Mouse (Mus musculus): ENCODE results near the gene Ift80. TPM values are rescaled to one million over a fixed set of nuclear protein-coding genes. Genes with fewer than 3 reads are reported as not detected.

The Ift80 gene
- polyA plus RNA-seq (2016; fragmentation: Nextera tagmentation; extraction: Ambion mirVana): 9.0 and 10.0 TPM in 2 replicates

DNA sequence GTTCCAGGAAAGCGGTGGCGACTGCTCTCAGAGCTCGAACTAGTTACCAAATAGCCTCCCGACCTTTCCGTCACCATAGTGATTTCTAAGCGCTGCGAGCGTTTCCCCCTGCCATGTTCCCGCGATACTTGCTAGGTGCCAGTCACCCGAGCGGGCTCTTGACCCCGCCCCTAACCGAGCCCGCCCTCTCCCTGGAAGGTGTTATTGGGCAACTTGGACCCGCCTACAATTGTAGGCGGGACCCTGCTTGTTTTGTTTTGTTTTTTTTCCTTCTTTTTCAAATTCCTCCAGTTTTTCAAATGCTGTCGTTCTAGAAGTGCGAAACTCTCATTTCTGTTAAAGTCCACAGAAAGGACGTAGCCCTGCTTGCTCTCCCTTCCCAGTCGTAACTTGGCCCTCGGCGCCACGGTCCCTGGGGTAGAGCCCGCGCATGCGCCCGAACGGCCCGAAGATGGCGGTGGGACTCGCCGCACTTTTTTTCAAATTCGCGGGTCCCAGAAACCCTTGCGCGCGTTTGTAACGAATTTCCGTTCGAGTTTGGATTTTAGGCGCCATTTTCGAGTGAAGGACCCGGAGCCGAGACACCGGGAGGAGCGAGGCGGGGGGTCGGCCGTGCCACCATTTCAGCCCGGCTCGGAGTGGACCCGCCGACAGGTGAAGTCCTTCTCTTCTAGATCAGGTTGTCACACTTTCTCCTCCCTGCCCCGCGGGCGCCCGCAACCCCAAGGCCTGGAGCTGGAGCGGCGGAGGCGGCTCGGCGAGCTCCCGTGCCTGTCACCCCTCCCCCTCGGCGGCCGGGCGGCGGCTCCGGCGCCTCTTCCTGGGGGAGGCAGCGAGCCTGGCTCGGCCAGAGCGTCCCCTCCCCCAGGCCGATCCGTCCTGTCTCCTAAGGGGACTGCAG lies at the start of gene Ift80, which contains the start of gene Smc4:
Gene Ift80, minus strand, starts transcription at position 134 of the 901 bp plus-strand sequence.
Gene Smc4, plus strand, starts transcription at position 302 of the 901 bp plus-strand sequence.
- H3K4me2 ChIP-seq: peak within 1 kb of the TSS; percentile 72
- peak; percentile 93 for ATAC-seq (ENCODE audit: insufficient number of reproducible peaks, low FRiP score)
- H3K36me3 ChIP-seq: no peaks in the 10 kb centered on the region
- peak within 1 kb of the TSS; percentile 78 for H3K4me3 ChIP-seq
- H3K27me3 ChIP-seq (replicated peaks): no peaks in the 10 kb centered on the region
- peak within 1 kb of the TSS; percentile 93 for H3K9ac ChIP-seq
- H3K27ac ChIP-seq (ENCODE audit: poor library complexity, severe bottlenecking): peak within 1 kb of the TSS; percentile 95
- H3K4me1 ChIP-seq (replicated peaks): peaks cover 6% of the 10 kb centered on the region; the same call in 1 of the 2 replicates
- H3K9me3 ChIP-seq (replicated peaks): no peaks in the 10 kb centered on the region
- under 1% methylated on average over 68 of the region's 76 CpGs for WGBS

DNA sequence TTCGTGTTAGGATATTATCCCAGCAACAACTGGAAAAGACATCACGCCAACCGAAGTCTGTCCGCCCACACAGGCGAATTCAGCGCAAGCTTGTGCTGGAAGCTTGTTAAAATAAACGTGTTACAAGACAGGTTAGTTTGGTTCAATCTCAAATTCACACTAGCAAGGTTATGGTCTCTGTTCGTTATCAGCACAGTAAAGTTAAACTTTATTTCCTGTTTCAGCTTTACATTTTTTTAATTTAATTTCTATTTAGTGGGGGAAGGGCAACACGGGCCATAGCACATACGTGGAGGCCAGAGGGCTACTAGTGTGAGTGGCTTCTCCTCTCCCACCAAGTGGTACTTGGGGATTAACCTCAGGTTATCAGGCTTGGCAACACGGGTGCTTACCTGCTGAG lies 47.5 kb upstream of the Ift80 start:
- Histone ChIP-seq H3K4me1 (replicated peaks) (peaks cover under 1% of the 10 kb centered on the region; the same call in 1 of the 2 replicates), H3K9me3 (replicated peaks) (no peaks in the 10 kb centered on the region), H3K4me2 (no peak overlapping the region), H3K4me3 (no peak overlapping the region), H3K27ac (ENCODE audit: poor library complexity, severe bottlenecking) (no peak overlapping the region), H3K36me3 (no peaks in the 10 kb centered on the region), H3K9ac (no peak overlapping the region), H3K27me3 (replicated peaks) (no peaks in the 10 kb centered on the region)
- WGBS: 87% methylated on average over 11 of the region's 11 CpGs
- ATAC-seq (ENCODE audit: insufficient number of reproducible peaks, low FRiP score): no peak

DNA sequence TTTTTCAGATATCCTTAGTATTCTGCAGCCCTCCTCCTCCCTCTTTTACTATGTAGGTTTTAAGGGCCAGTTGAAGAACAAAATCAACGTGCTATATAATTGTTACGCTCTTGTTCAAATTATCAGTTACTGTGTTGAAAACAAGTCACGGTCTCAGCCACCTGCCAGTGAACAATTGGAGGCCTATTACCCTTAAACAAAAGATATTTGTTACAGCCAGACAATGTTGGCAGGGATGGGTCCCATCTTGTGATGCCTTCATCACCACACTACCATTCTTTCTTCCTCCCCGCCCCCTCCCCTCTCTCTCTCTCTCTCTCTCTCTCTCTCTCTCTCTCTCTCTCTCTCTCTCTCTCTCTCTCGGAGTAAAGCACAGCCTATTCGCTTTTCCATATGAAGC lies 44.6 kb upstream of the Ift80 start:
- WGBS: 90% methylated on average over 6 of the region's 6 CpGs
- H3K27ac ChIP-seq (ENCODE audit: poor library complexity, severe bottlenecking): no peak overlapping the region
- peaks cover 12% of the 10 kb centered on the region for H3K4me1 ChIP-seq (replicated peaks)
- H3K9ac ChIP-seq: no peak overlapping the region
- no peaks in the 10 kb centered on the region for H3K9me3 ChIP-seq (replicated peaks)
- H3K36me3 ChIP-seq: no peaks in the 10 kb centered on the region
- no peaks in the 10 kb centered on the region for H3K27me3 ChIP-seq (replicated peaks)
- ATAC-seq (ENCODE audit: insufficient number of reproducible peaks, low FRiP score): no peak
- H3K4me3 ChIP-seq: no peak overlapping the region
- H3K4me2 ChIP-seq: no peak overlapping the region

DNA sequence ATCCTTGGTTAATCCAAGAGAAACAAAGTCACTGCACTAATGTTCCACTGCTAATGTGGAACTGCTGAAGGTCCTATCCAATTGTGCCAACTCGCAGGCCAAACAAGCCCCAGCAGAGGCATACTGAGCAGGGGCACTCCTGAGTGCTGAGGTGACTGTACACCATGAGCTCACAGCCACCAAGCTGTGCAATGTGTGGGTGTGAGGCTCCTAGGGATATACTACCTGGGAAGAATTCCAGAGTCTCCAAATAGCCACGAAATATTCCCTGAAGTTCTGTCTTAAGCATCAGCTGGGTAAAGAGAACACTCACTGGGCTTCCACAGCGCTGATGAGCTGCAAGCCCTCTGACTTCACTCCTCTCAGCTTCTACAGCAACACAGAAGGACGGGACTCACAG lies 43.3 kb upstream of the Ift80 start:
- no peak for ATAC-seq (ENCODE audit: insufficient number of reproducible peaks, low FRiP score)
- 77% methylated on average over 4 of the region's 4 CpGs for WGBS
- no peak overlapping the region for H3K27ac ChIP-seq (ENCODE audit: poor library complexity, severe bottlenecking)
- H3K36me3 ChIP-seq: no peaks in the 10 kb centered on the region
- H3K4me3 ChIP-seq: no peak overlapping the region
- no peak overlapping the region for H3K4me2 ChIP-seq
- no peak overlapping the region for H3K9ac ChIP-seq
- H3K4me1 ChIP-seq (replicated peaks): peaks cover 15% of the 10 kb centered on the region
- H3K27me3 ChIP-seq (replicated peaks): no peaks in the 10 kb centered on the region
- H3K9me3 ChIP-seq (replicated peaks): no peaks in the 10 kb centered on the region

DNA sequence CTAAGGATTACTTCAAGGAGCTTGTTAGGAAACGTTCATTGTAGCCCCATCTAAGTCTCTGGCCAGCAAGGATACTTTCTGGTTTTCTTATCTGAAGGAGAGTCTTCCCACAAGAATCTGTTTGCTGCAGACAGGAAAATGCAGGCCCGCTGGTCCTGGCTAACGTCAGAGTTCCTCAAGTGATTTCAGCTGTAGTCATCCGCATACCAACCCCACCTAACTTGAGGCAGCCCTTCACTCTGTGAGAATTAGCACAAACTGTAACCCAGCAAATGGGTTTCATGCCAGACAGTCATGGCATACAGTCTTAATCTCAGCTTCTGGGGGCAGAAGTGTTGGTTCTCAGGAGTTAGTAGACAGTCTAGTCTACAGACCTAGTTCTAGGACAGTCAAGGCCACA lies 42.1 kb upstream of the Ift80 start:
- H3K27me3 ChIP-seq (replicated peaks): no peaks in the 10 kb centered on the region
- no peak overlapping the region for H3K4me3 ChIP-seq
- no peak for ATAC-seq (ENCODE audit: insufficient number of reproducible peaks, low FRiP score)
- no peak overlapping the region for H3K27ac ChIP-seq (ENCODE audit: poor library complexity, severe bottlenecking)
- H3K36me3 ChIP-seq: 0 out of 2 replicates have a peak, but pooled peaks cover 3% of the 10 kb centered on the region
- WGBS: 17% methylated on average over 4 of the region's 4 CpGs
- H3K9me3 ChIP-seq (replicated peaks): no peaks in the 10 kb centered on the region
- H3K4me1 ChIP-seq (replicated peaks): peaks cover 18% of the 10 kb centered on the region
- no peak overlapping the region for H3K9ac ChIP-seq
- H3K4me2 ChIP-seq: no peak overlapping the region

DNA sequence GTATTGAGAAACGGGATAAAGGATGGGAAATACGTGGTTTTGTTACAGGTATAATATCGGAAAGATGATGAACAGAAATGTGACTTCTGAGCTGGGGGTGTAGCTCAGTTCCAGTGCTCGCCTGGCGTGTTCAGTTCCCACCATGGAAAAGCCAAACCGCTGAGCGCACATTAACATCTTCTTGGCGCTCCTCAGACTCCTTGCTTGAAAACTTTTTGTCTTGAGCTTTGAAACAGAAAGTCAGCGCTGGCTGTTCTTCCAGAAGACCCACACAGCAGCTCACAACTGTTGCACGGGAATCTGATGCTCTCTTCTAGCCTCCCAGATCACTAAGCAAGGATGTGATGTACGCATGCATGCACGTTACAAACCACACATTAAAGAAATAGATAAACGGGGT lies 41.4 kb upstream of the Ift80 start:
- H3K27me3 ChIP-seq (replicated peaks): no peaks in the 10 kb centered on the region
- peak overlapping the region; percentile 82 for H3K4me3 ChIP-seq
- WGBS: 27% methylated on average over 13 of the region's 13 CpGs
- ATAC-seq (ENCODE audit: insufficient number of reproducible peaks, low FRiP score): no peak
- H3K9ac ChIP-seq: peak overlapping the region; percentile 94
- H3K36me3 ChIP-seq: 0 out of 2 replicates have a peak, but pooled peaks cover 5% of the 10 kb centered on the region
- H3K4me1 ChIP-seq (replicated peaks): peaks cover 21% of the 10 kb centered on the region
- no peak overlapping the region; the same call in 1 of the 2 replicates for H3K27ac ChIP-seq (ENCODE audit: poor library complexity, severe bottlenecking)
- no peaks in the 10 kb centered on the region for H3K9me3 ChIP-seq (replicated peaks)
- H3K4me2 ChIP-seq: peak overlapping the region; percentile 83

DNA sequence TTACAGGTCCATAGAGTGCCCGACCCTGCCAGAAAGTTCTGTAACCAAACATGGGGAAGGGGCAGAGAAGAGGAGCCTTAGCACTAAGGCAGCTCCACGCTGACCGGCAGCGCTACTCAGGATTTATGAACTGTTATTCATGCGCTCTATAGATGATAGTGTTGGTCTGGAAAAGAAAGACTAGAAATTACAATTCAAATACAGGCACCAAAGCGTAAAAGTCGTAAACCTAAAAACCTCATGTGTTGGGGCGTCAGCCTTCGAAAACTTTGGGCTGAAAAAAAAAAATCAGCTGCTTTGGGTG lies 41.0 kb upstream of the Ift80 start:
- WGBS: 8% methylated on average over 9 of the region's 9 CpGs
- peak; percentile 19; the same call in 1 of the 2 replicates for ATAC-seq (ENCODE audit: insufficient number of reproducible peaks, low FRiP score)
- Histone ChIP-seq H3K9ac (peak overlapping the region; percentile 94), H3K4me3 (peak overlapping the region; percentile 82), H3K27ac (ENCODE audit: poor library complexity, severe bottlenecking) (peak overlapping the region; percentile 96), H3K4me1 (replicated peaks) (peaks cover 23% of the 10 kb centered on the region), H3K27me3 (replicated peaks) (no peaks in the 10 kb centered on the region), H3K9me3 (replicated peaks) (no peaks in the 10 kb centered on the region), H3K4me2 (peak overlapping the region; percentile 83), H3K36me3 (peaks cover 8% of the 10 kb centered on the region)

DNA sequence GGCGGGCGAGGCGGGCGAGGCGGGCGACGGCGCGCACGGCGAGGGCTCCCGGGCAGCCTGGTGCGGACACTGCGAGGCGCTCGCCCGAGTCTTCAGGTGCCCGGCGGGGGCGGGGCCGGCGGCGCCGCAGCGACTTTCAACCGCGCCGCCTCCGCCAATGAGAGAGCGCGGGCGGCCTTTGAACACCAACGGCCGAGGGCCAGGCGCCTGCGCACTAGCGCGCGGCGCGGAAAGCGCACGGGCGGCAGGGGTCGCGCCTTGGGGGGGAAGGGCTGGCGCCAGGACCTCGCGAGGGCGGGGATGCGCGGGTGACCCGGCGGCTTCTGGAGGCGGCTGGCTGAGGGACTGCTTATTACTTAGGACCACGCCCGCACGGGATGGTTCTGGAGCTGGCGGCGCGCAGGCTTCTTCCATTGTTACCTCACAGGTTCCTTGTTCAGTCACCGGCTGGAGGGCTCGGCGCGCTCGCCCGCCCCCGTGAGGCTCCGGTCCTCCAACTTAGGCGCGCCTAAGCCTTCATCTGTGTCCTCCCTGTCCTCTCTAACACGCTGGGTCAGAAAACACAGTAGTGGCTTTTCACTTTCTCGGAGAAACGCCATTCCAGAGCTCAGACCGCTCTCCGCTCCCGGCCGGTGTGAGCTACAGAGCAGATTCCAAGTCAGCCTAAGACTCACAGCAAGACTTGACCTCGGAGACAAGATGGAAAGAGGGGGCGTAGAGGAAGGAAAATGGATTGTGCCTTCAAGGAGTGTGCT lies 40.5 kb upstream of the Ift80 start, which contains the start of gene Trim59:
Gene Trim59, minus strand, starts transcription at position 111 of the 755 bp plus-strand sequence.
- under 1% methylated on average over 79 of the region's 80 CpGs for WGBS
- Histone ChIP-seq H3K27me3 (replicated peaks) (no peaks in the 10 kb centered on the region), H3K4me1 (replicated peaks) (peaks cover 23% of the 10 kb centered on the region), H3K4me3 (peak within 1 kb of the TSS; percentile 82), H3K9ac (peak within 1 kb of the TSS; percentile 94), H3K4me2 (peak within 1 kb of the TSS; percentile 83), H3K9me3 (replicated peaks) (no peaks in the 10 kb centered on the region), H3K27ac (ENCODE audit: poor library complexity, severe bottlenecking) (peak within 1 kb of the TSS; percentile 96), H3K36me3 (peaks cover 12% of the 10 kb centered on the region)
- peak; percentile 95 for ATAC-seq (ENCODE audit: insufficient number of reproducible peaks, low FRiP score)

DNA sequence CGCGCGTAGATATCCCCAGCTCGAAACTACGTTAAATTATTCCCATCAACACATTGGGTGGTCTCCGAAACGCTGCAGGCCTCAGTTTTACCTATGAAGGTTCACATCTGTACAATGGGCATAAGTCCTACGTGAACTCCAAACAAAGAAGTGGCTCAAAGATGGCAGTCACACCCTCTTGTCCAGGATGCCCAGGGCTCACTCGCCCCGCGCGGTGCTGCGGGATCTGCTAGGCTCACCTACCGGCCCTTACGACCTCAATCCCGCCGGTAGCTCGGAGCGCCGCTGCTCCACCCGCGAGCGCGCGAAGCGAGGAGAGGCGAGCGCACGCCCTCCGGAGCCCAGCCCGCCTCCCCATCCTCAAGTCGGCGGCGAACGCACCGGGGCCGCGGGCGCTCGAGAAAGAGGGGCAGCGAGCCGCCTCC lies 39.8 kb upstream of the Ift80 start:
- Histone ChIP-seq H3K27me3 (replicated peaks) (no peaks in the 10 kb centered on the region), H3K4me3 (peak overlapping the region; percentile 82), H3K4me1 (replicated peaks) (peaks cover 23% of the 10 kb centered on the region), H3K9ac (peak overlapping the region; percentile 94), H3K4me2 (peak overlapping the region; percentile 83), H3K36me3 (peaks cover 12% of the 10 kb centered on the region), H3K27ac (ENCODE audit: poor library complexity, severe bottlenecking) (peak overlapping the region; percentile 96), H3K9me3 (replicated peaks) (no peaks in the 10 kb centered on the region)
- under 1% methylated on average over 42 of the region's 42 CpGs for WGBS
- ATAC-seq (ENCODE audit: insufficient number of reproducible peaks, low FRiP score): peak; percentile 65

DNA sequence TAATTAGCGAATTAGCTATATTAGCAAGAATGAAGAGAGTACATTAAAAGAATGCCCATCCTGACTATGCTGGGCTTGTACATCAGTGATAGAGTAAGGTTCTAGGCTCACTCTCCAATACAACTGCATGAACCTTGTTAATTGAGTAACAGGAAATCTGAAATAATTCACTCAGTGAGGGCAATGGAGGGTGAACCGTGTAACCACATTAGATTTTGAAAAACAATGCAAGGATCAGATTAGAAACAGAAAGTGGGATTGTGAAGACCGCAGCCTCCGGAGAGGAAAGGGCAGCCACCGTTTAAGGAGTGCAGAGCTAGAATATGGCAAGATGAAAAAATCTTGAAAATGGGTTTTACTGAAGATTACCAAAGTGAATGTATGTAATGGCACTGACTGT lies 36.9 kb upstream of the Ift80 start:
- Histone ChIP-seq H3K36me3 (peaks cover 20% of the 10 kb centered on the region), H3K9me3 (replicated peaks) (no peaks in the 10 kb centered on the region), H3K4me1 (replicated peaks) (peaks cover 16% of the 10 kb centered on the region), H3K4me3 (peak overlapping the region; percentile 32), H3K27me3 (replicated peaks) (no peaks in the 10 kb centered on the region), H3K4me2 (peak overlapping the region; percentile 55), H3K9ac (peak overlapping the region; percentile 36; the same call in 1 of the 2 replicates), H3K27ac (ENCODE audit: poor library complexity, severe bottlenecking) (no peak overlapping the region)
- ATAC-seq (ENCODE audit: insufficient number of reproducible peaks, low FRiP score): no peak
- 73% methylated on average over 5 of the region's 5 CpGs for WGBS

DNA sequence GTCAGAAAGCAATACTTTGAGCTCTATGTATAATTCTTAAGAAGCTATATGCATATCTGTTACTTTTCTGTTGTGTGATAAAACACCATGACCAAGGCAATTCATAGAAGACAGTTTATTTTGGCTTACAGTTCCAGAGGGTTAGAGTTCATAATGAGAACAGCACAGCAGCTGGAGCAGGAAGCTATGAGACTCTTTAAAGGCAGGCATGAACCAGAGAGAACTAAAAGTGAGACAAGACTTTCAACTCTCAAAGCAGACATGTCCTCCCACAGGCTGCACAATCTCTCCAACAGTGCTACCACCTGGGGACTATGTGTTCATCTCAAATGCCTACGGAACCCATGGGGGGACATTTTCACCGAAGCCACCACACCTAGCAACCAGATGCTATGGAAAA lies 35.7 kb upstream of the Ift80 start:
- H3K4me2 ChIP-seq: peak overlapping the region; percentile 51; the same call in 1 of the 2 replicates
- no peak overlapping the region for H3K4me3 ChIP-seq
- ATAC-seq (ENCODE audit: insufficient number of reproducible peaks, low FRiP score): no peak
- no peaks in the 10 kb centered on the region for H3K9me3 ChIP-seq (replicated peaks)
- no peaks in the 10 kb centered on the region for H3K27me3 ChIP-seq (replicated peaks)
- WGBS: 91% methylated on average over 2 of the region's 2 CpGs
- peaks cover 27% of the 10 kb centered on the region for H3K36me3 ChIP-seq
- H3K27ac ChIP-seq (ENCODE audit: poor library complexity, severe bottlenecking): no peak overlapping the region
- peaks cover 10% of the 10 kb centered on the region for H3K4me1 ChIP-seq (replicated peaks)
- no peak overlapping the region for H3K9ac ChIP-seq

Measured in heart, embryonic 12.5 days (tissue).